Mouse (Mus musculus) forebrain, embryonic 10.5 days (tissue): ENCODE measurements around the gene Hivep3. TPM values are rescaled to one million over a fixed set of nuclear protein-coding genes. Genes with fewer than 3 reads are reported as not detected.
A peak's percentile ranks its signal among the peaks of the same experiment; 100 is the strongest.

ENCODE experiments used
- DNase-seq: peaks from one replicate; pipeline ENCODE4 v3.0.0-alpha.2; 2017; ENCODE audit warnings: low spot score; ENCODE audit errors: extremely low spot score
- H3K27ac ChIP-seq: fragments of 300-500 bp; sonication (generic); 2 replicates; pipeline ENCODE4 v1.5.1; 2016; ENCODE audit warnings: mild to moderate bottlenecking
- H3K27me3 ChIP-seq: fragments of 300-500 bp; sonication (generic); 2 replicates; pipeline ENCODE4 v1.6.1; 2016; ENCODE audit warnings: mild to moderate bottlenecking; ENCODE audit not compliant: poor library complexity, severe bottlenecking
- H3K36me3 ChIP-seq: fragments of 300-500 bp; sonication (generic); replicated peaks from 2 replicates; pipeline ENCODE4 v1.6.1; 2016; ENCODE audit warnings: mild to moderate bottlenecking, moderate library complexity
- H3K4me1 ChIP-seq: fragments of 300-500 bp; sonication (generic); 2 replicates; pipeline ENCODE4 v1.6.1; 2016
- H3K4me3 ChIP-seq: fragments of 300-500 bp; sonication (generic); 2 replicates; pipeline ENCODE4 v1.5.1; 2016; ENCODE audit warnings: mild to moderate bottlenecking, moderate library complexity
- H3K9me3 ChIP-seq: fragments of 300-500 bp; sonication (generic); 2 replicates; pipeline ENCODE4 v1.6.1; 2016; ENCODE audit warnings: mild to moderate bottlenecking, moderate library complexity
- WGBS: fragments of 180-500 bp; shearing (Covaris S2); methylation state at CpG from one replicate; pipeline ENCODE4 v1.1.7; 2016; 5-methylcytosine and 5-hydroxymethylcytosine counted together
- polyA plus RNA-seq: library from polyadenylated mRNA; unstranded; fragments of >200 nt; fragmentation: Nextera tagmentation; extraction: Ambion mirVana; gene quantifications from 2 replicates; pipeline ENCODE4 v1.2.1, GENCODE M21; 2016

Hivep3 gene
- polyA plus RNA-seq, 1 experiment from 2014 or later, result 1.4 TPM

- Histone ChIP-seq H3K27me3 (no peaks in the 10 kb centered on the region), H3K4me1 (no peaks in the 10 kb centered on the region), H3K9me3 (no peaks in the 10 kb centered on the region), H3K36me3 (no peaks in the 10 kb centered on the region), H3K4me3 (no peak overlapping the region), H3K27ac (no peak overlapping the region)
- no peak for DNase-seq
- 93% methylated on average over 6 of the region's 6 CpGs for WGBS
Observed at GRCm38 (mm10) chr4:119960523-119960922, 226.9 kb downstream of the Hivep3 start.

- Histone ChIP-seq H3K27me3 (no peaks in the 10 kb centered on the region), H3K9me3 (no peaks in the 10 kb centered on the region), H3K27ac (no peak overlapping the region), H3K4me1 (no peaks in the 10 kb centered on the region; the same call in none of the 2 replicates), H3K36me3 (no peaks in the 10 kb centered on the region), H3K4me3 (no peak overlapping the region)
- no peak for DNase-seq
- 86% methylated on average over 5 of the region's 5 CpGs for WGBS
Observed at GRCm38 (mm10) chr4:119961164-119961563, 227.6 kb downstream of the Hivep3 start.

GRCm38 (mm10) chr4:119962066-119962465 lies 228.5 kb downstream of the Hivep3 start:
- Histone ChIP-seq H3K4me1 (peaks cover 8% of the 10 kb centered on the region), H3K36me3 (no peaks in the 10 kb centered on the region), H3K9me3 (no peaks in the 10 kb centered on the region), H3K4me3 (no peak overlapping the region), H3K27ac (no peak overlapping the region), H3K27me3 (no peaks in the 10 kb centered on the region)
- DNase-seq, result no peak
- WGBS, result 90% methylated on average over 5 of the region's 5 CpGs

GRCm38 (mm10) chr4:119966105-119967072 lies 232.8 kb downstream of the Hivep3 start:
- WGBS, result 68% methylated on average over 20 of the region's 20 CpGs
- Histone ChIP-seq H3K4me3 (no peak overlapping the region), H3K27ac (no peak overlapping the region), H3K9me3 (no peaks in the 10 kb centered on the region), H3K4me1 (peaks cover 23% of the 10 kb centered on the region), H3K36me3 (no peaks in the 10 kb centered on the region), H3K27me3 (peaks cover 7% of the 10 kb centered on the region)
- no peak for DNase-seq

- Histone ChIP-seq H3K9me3 (no peaks in the 10 kb centered on the region), H3K4me1 (peaks cover 23% of the 10 kb centered on the region), H3K4me3 (no peak overlapping the region), H3K27ac (no peak overlapping the region), H3K36me3 (no peaks in the 10 kb centered on the region), H3K27me3 (peaks cover 7% of the 10 kb centered on the region)
- WGBS, result 70% methylated on average over 5 of the region's 5 CpGs
- DNase-seq, result no peak
Observed at GRCm38 (mm10) chr4:119967073-119967608, 233.6 kb downstream of the Hivep3 start.

GRCm38 (mm10) chr4:119967636-119968035 lies 234.1 kb downstream of the Hivep3 start:
- Histone ChIP-seq H3K4me1 (peaks cover 23% of the 10 kb centered on the region), H3K4me3 (no peak overlapping the region), H3K27ac (no peak overlapping the region), H3K9me3 (no peaks in the 10 kb centered on the region), H3K36me3 (no peaks in the 10 kb centered on the region), H3K27me3 (peaks cover 7% of the 10 kb centered on the region)
- WGBS, result 68% methylated on average over 2 of the region's 2 CpGs
- no peak for DNase-seq

GRCm38 (mm10) chr4:119968071-119968470 lies 234.5 kb downstream of the Hivep3 start:
- Histone ChIP-seq H3K4me3 (no peak overlapping the region), H3K27me3 (peaks cover 7% of the 10 kb centered on the region), H3K4me1 (peaks cover 27% of the 10 kb centered on the region), H3K27ac (no peak overlapping the region), H3K36me3 (no peaks in the 10 kb centered on the region), H3K9me3 (no peaks in the 10 kb centered on the region)
- no peak for DNase-seq
- 74% methylated on average over 4 of the region's 4 CpGs for WGBS

GRCm38 (mm10) chr4:119968887-119969286 lies 235.3 kb downstream of the Hivep3 start:
- Histone ChIP-seq H3K36me3 (no peaks in the 10 kb centered on the region), H3K27me3 (peaks cover 7% of the 10 kb centered on the region), H3K9me3 (no peaks in the 10 kb centered on the region), H3K27ac (no peak overlapping the region), H3K4me1 (peaks cover 28% of the 10 kb centered on the region), H3K4me3 (no peak overlapping the region)
- WGBS, result 84% methylated on average over 2 of the region's 2 CpGs
- no peak for DNase-seq

GRCm38 (mm10) chr4:119970166-119970565 lies 236.6 kb downstream of the Hivep3 start:
- H3K36me3 ChIP-seq, result no peaks in the 10 kb centered on the region
- no peak for DNase-seq
- 0 out of 2 replicates have a peak overlapping the region, but pooled peaks have one; percentile 20 for H3K27ac ChIP-seq
- H3K9me3 ChIP-seq, result no peaks in the 10 kb centered on the region
- peaks cover 7% of the 10 kb centered on the region for H3K27me3 ChIP-seq
- WGBS, result 48% methylated on average over 9 of the region's 9 CpGs
- peaks cover 36% of the 10 kb centered on the region for H3K4me1 ChIP-seq
- H3K4me3 ChIP-seq, result no peak overlapping the region

GRCm38 (mm10) chr4:119972375-119972774 lies 238.8 kb downstream of the Hivep3 start:
- Histone ChIP-seq H3K4me1 (peaks cover 39% of the 10 kb centered on the region), H3K27me3 (peaks cover 7% of the 10 kb centered on the region), H3K9me3 (no peaks in the 10 kb centered on the region), H3K36me3 (no peaks in the 10 kb centered on the region), H3K27ac (no peak overlapping the region), H3K4me3 (no peak overlapping the region)
- 89% methylated on average over 6 of the region's 6 CpGs for WGBS
- no peak for DNase-seq

GRCm38 (mm10) chr4:119973729-119974605 lies 240.4 kb downstream of the Hivep3 start:
- Histone ChIP-seq H3K36me3 (no peaks in the 10 kb centered on the region), H3K4me3 (no peak overlapping the region), H3K4me1 (peaks cover 35% of the 10 kb centered on the region), H3K27ac (no peak overlapping the region), H3K9me3 (no peaks in the 10 kb centered on the region), H3K27me3 (peaks cover 7% of the 10 kb centered on the region; the same call in 1 of the 2 replicates)
- DNase-seq, result no peak
- 82% methylated on average over 9 of the region's 9 CpGs for WGBS

GRCm38 (mm10) chr4:119975242-119975641 lies 241.7 kb downstream of the Hivep3 start:
- H3K36me3 ChIP-seq, result no peaks in the 10 kb centered on the region
- peaks cover 29% of the 10 kb centered on the region for H3K4me1 ChIP-seq
- WGBS, result 87% methylated on average over 10 of the region's 10 CpGs
- H3K27me3 ChIP-seq, result peaks cover 4% of the 10 kb centered on the region; the same call in 1 of the 2 replicates
- no peaks in the 10 kb centered on the region for H3K9me3 ChIP-seq
- H3K27ac ChIP-seq, result no peak overlapping the region
- H3K4me3 ChIP-seq, result no peak overlapping the region
- DNase-seq, result no peak
